Mouse (Mus musculus) heart, adult 2 months (tissue): ENCODE data around the gene Mecom. TPM values are rescaled to one million over a fixed set of nuclear protein-coding genes. Genes with fewer than 3 reads are reported as not detected.

Experiments used
- DNase-seq, 2 experiments: peaks; one replicate each; pipeline ENCODE4 v3.0.0; 2021
- H3K27ac ChIP-seq: fragments of 200-600 bp; 2 replicates; pipeline ENCODE4 v1.8.1; 2022
- H3K27me3 ChIP-seq: fragments of 200-500 bp; 2 replicates; pipeline ENCODE4 v1.6.1; 2012; ENCODE audit warnings: mild to moderate bottlenecking, low read length, inconsistent platforms, mixed read lengths; ENCODE audit not compliant: control insufficient read depth, insufficient read depth
- H3K36me3 ChIP-seq: fragments of 200-500 bp; 2 replicates; pipeline ENCODE4 v1.6.1; 2012; ENCODE audit warnings: low read length, inconsistent platforms; ENCODE audit not compliant: control insufficient read depth, insufficient read depth
- H3K4me1 ChIP-seq: fragments of 200-500 bp; 2 replicates; pipeline ENCODE4 v1.6.1; 2011; ENCODE audit warnings: low read length; ENCODE audit not compliant: control insufficient read depth, insufficient read depth
- H3K4me3 ChIP-seq: fragments of 200-600 bp; 2 replicates; pipeline ENCODE4 v1.8.1; 2022
- H3K79me2 ChIP-seq: fragments of 200-500 bp; replicated peaks from 2 replicates; pipeline ENCODE4 v1.6.1; 2012; ENCODE audit warnings: mild to moderate bottlenecking, inconsistent platforms, low read length, moderate library complexity, mixed read lengths; ENCODE audit not compliant: control insufficient read depth, insufficient read depth
- H3K9ac ChIP-seq: fragments of 200-500 bp; 2 replicates; pipeline ENCODE4 v1.6.1; 2012; ENCODE audit warnings: low read depth, mild to moderate bottlenecking, control low read depth, inconsistent platforms, low read length, mixed read lengths
- CTCF ChIP-seq: fragments of 200-600 bp; IDR thresholded peaks from 2 replicates; pipeline ENCODE4 v1.8.1; 2022; ENCODE audit warnings: antibody characterized with exemption, mild to moderate bottlenecking, moderate library complexity
- EP300 ChIP-seq: fragments of 200-500 bp; IDR thresholded peaks from 2 replicates; pipeline ENCODE4 v1.6.1; 2011; ENCODE audit warnings: low read depth, low read length, control low read depth; ENCODE audit not compliant: insufficient read depth
- POLR2A ChIP-seq: fragments of 200-500 bp; IDR thresholded peaks from 2 replicates; pipeline ENCODE4 v1.6.1; 2011; ENCODE audit warnings: mild to moderate bottlenecking, low read depth, low read length, control low read depth; ENCODE audit not compliant: insufficient read depth
- WGBS: fragments of 180-500 bp; shearing (Covaris S2); methylation state at CpG from one replicate; pipeline ENCODE4 v1.1.7; 2018; 5-methylcytosine and 5-hydroxymethylcytosine counted together
- intact Hi-C: fragments of 180-260 bp; cut with DNase I; formaldehyde crosslinking; loops from one replicate; pipeline ENCODE4 v1.15.1; 2025
- polyA plus RNA-seq: library from polyadenylated mRNA; depleted of rRNA; stranded (reverse); fragments of >200 nt; gene quantifications from 2 replicates; pipeline ENCODE4 v1.2.3, GENCODE M21; 2012
- total RNA-seq, 2 experiments: library from RNA; stranded (reverse); gene quantifications; 2 replicates each; pipeline ENCODE4 v1.2.3; 2021

Mecom gene
- total and polyA plus RNA-seq, 3 experiments: 5.2 to 18.6 (median 12.5) TPM

GRCm38 (mm10) chr3:30051287-30051686 lies 496.5 kb downstream of the Mecom start:
- Histone ChIP-seq H3K36me3 (no peaks in the 10 kb centered on the region), H3K27me3 (no peaks in the 10 kb centered on the region), H3K4me1 (no peaks in the 10 kb centered on the region), H3K4me3 (no peak overlapping the region), H3K27ac (no peak overlapping the region), H3K9ac (no peak overlapping the region), H3K79me2 (no peaks in the 10 kb centered on the region)
- WGBS: 93% methylated on average over 6 of the region's 6 CpGs
- no peak for TF ChIP-seq CTCF
- TF ChIP-seq POLR2A: no peak
- no peak for TF ChIP-seq EP300
- no peak for DNase-seq
- intact Hi-C loops: no loop called here

- H3K79me2 ChIP-seq: no peaks in the 10 kb centered on the region
- H3K36me3 ChIP-seq: no peaks in the 10 kb centered on the region
- DNase-seq: no peak
- no peak overlapping the region for H3K27ac ChIP-seq
- H3K9ac ChIP-seq: no peak overlapping the region
- intact Hi-C loops: no loop called here
- no peak overlapping the region for H3K4me3 ChIP-seq
- H3K27me3 ChIP-seq: no peaks in the 10 kb centered on the region
- no peaks in the 10 kb centered on the region for H3K4me1 ChIP-seq
- 76% methylated on average over 5 of the region's 5 CpGs for WGBS
- no peak for TF ChIP-seq EP300
- no peak for TF ChIP-seq CTCF
- no peak for TF ChIP-seq POLR2A
These were observed 497.0 kb downstream of the Mecom start for GRCm38 (mm10) chr3:30050795-30051194.

GRCm38 (mm10) chr3:30048792-30049191 lies 499.0 kb downstream of the Mecom start:
- intact Hi-C loops: no loop called here
- Histone ChIP-seq H3K27me3 (no peaks in the 10 kb centered on the region), H3K4me1 (no peaks in the 10 kb centered on the region), H3K36me3 (no peaks in the 10 kb centered on the region), H3K79me2 (no peaks in the 10 kb centered on the region), H3K9ac (no peak overlapping the region), H3K27ac (no peak overlapping the region), H3K4me3 (no peak overlapping the region)
- no peak for DNase-seq
- no peak for TF ChIP-seq POLR2A
- no peak for TF ChIP-seq CTCF
- TF ChIP-seq EP300: no peak
- WGBS: 71% methylated on average over 5 of the region's 5 CpGs

GRCm38 (mm10) chr3:30048157-30048556 lies 499.7 kb downstream of the Mecom start:
- no peak overlapping the region for H3K9ac ChIP-seq
- H3K27me3 ChIP-seq: no peaks in the 10 kb centered on the region
- H3K36me3 ChIP-seq: no peaks in the 10 kb centered on the region
- no peaks in the 10 kb centered on the region for H3K4me1 ChIP-seq
- no peak overlapping the region for H3K27ac ChIP-seq
- DNase-seq: no peak
- intact Hi-C loops: no loop called here
- H3K79me2 ChIP-seq: no peaks in the 10 kb centered on the region
- 60% methylated on average over 4 of the region's 4 CpGs for WGBS
- H3K4me3 ChIP-seq: no peak overlapping the region
- TF ChIP-seq CTCF (no peak), EP300 (no peak), POLR2A (no peak)

- H3K27ac ChIP-seq: no peak overlapping the region
- no peaks in the 10 kb centered on the region for H3K4me1 ChIP-seq
- 88% methylated on average over 3 of the region's 3 CpGs for WGBS
- no peaks in the 10 kb centered on the region for H3K36me3 ChIP-seq
- H3K4me3 ChIP-seq: no peak overlapping the region
- intact Hi-C loops: no loop called here
- H3K9ac ChIP-seq: no peak overlapping the region
- TF ChIP-seq CTCF (no peak), POLR2A (no peak), EP300 (no peak)
- no peaks in the 10 kb centered on the region for H3K27me3 ChIP-seq
- no peak for DNase-seq
- no peaks in the 10 kb centered on the region for H3K79me2 ChIP-seq
These were observed 504.3 kb downstream of the Mecom start for GRCm38 (mm10) chr3:30043525-30043924.

GRCm38 (mm10) chr3:30038545-30038944 lies 509.3 kb downstream of the Mecom start:
- WGBS: 64% methylated on average over 3 of the region's 3 CpGs
- intact Hi-C loops: no loop called here
- no peaks in the 10 kb centered on the region for H3K79me2 ChIP-seq
- no peak overlapping the region for H3K9ac ChIP-seq
- no peak overlapping the region for H3K27ac ChIP-seq
- H3K36me3 ChIP-seq: no peaks in the 10 kb centered on the region
- H3K4me3 ChIP-seq: no peak overlapping the region
- TF ChIP-seq EP300: no peak
- TF ChIP-seq CTCF: no peak
- TF ChIP-seq POLR2A: no peak
- no peaks in the 10 kb centered on the region for H3K4me1 ChIP-seq
- no peaks in the 10 kb centered on the region for H3K27me3 ChIP-seq
- DNase-seq: no peak

GRCm38 (mm10) chr3:30019961-30020360 lies 527.8 kb downstream of the Mecom start:
- intact Hi-C loops: loop anchor here (10.0 kb wide), 4 partner anchors 85 to 225 kb away; no protein-coding TSS in a partner anchor
- Histone ChIP-seq H3K27ac (no peak overlapping the region), H3K4me1 (no peaks in the 10 kb centered on the region; the same call in 1 of the 2 replicates), H3K4me3 (no peak overlapping the region), H3K9ac (no peak overlapping the region), H3K79me2 (no peaks in the 10 kb centered on the region), H3K36me3 (no peaks in the 10 kb centered on the region), H3K27me3 (no peaks in the 10 kb centered on the region)
- TF ChIP-seq CTCF (no peak), EP300 (no peak), POLR2A (no peak)
- WGBS: 93% methylated on average over 13 of the region's 13 CpGs
- no peak for DNase-seq
